Mouse (Mus musculus) limb, embryonic 11.5 days (tissue): ENCODE measurements around the gene Retsat. TPM values are rescaled to one million over a fixed set of nuclear protein-coding genes. Genes with fewer than 3 reads are reported as not detected.

Experiments used
- ATAC-seq: fragments of 200-750 bp; cut with Nextera tagmentation; 2 replicates; pipeline ENCODE4 v1.8.0; 2017; ENCODE audit warnings: low read depth; ENCODE audit not compliant: insufficient number of reproducible peaks, low FRiP score, low TSS enrichment
- DNase-seq: peaks from one replicate; pipeline ENCODE4 v3.0.0-alpha.2; 2015; ENCODE audit warnings: low spot score
- H3K27ac ChIP-seq: fragments of 300-500 bp; sonication (generic); replicated peaks from 2 replicates; pipeline ENCODE4 v1.5.1; 2014; ENCODE audit warnings: low read depth, mild to moderate bottlenecking, low read length
- H3K27me3 ChIP-seq: fragments of 300-500 bp; sonication (generic); 2 replicates; pipeline ENCODE4 v1.6.1; 2014; ENCODE audit warnings: mild to moderate bottlenecking, low read length, mixed read lengths; ENCODE audit not compliant: control insufficient read depth, insufficient read depth
- H3K36me3 ChIP-seq: fragments of 300-500 bp; sonication (generic); 2 replicates; pipeline ENCODE4 v1.6.1; 2014; ENCODE audit warnings: mild to moderate bottlenecking, low read length, moderate library complexity, mixed read lengths; ENCODE audit not compliant: control insufficient read depth, insufficient read depth
- H3K4me1 ChIP-seq: fragments of 300-500 bp; sonication (generic); 2 replicates; pipeline ENCODE4 v1.6.1; 2014; ENCODE audit warnings: low read length, mixed read lengths; ENCODE audit not compliant: control insufficient read depth, insufficient read depth
- H3K4me2 ChIP-seq: fragments of 300-500 bp; sonication (generic); 2 replicates; pipeline ENCODE4 v1.6.1; 2014; ENCODE audit warnings: low read depth, mild to moderate bottlenecking, moderate library complexity; ENCODE audit not compliant: severe bottlenecking
- H3K4me3 ChIP-seq: fragments of 300-500 bp; sonication (generic); 2 replicates; pipeline ENCODE4 v1.5.1; 2014; ENCODE audit warnings: low read depth, low read length
- H3K9ac ChIP-seq: fragments of 300-500 bp; sonication (generic); 2 replicates; pipeline ENCODE4 v1.6.1; 2014; ENCODE audit warnings: mild to moderate bottlenecking, low read length
- H3K9me3 ChIP-seq: fragments of 300-500 bp; sonication (generic); 2 replicates; pipeline ENCODE4 v1.6.1; 2016; ENCODE audit warnings: low read length; ENCODE audit not compliant: control insufficient read depth
- WGBS: fragments of 180-500 bp; shearing (Covaris S2); extraction: QIAGEN DNeasy Blood & Tissue Kit; methylation state at CpG from one replicate; pipeline ENCODE4 v1.1.7; 2014; 5-methylcytosine and 5-hydroxymethylcytosine counted together
- polyA plus RNA-seq: library from polyadenylated mRNA; unstranded; fragments of >200 nt; fragmentation: Nextera tagmentation; extraction: Ambion mirVana; gene quantifications from 2 replicates; pipeline ENCODE4 v1.2.1, GENCODE M21; 2014

The Retsat gene
- 10.5 and 11.2 TPM in 2 replicates for polyA plus RNA-seq

DNA sequence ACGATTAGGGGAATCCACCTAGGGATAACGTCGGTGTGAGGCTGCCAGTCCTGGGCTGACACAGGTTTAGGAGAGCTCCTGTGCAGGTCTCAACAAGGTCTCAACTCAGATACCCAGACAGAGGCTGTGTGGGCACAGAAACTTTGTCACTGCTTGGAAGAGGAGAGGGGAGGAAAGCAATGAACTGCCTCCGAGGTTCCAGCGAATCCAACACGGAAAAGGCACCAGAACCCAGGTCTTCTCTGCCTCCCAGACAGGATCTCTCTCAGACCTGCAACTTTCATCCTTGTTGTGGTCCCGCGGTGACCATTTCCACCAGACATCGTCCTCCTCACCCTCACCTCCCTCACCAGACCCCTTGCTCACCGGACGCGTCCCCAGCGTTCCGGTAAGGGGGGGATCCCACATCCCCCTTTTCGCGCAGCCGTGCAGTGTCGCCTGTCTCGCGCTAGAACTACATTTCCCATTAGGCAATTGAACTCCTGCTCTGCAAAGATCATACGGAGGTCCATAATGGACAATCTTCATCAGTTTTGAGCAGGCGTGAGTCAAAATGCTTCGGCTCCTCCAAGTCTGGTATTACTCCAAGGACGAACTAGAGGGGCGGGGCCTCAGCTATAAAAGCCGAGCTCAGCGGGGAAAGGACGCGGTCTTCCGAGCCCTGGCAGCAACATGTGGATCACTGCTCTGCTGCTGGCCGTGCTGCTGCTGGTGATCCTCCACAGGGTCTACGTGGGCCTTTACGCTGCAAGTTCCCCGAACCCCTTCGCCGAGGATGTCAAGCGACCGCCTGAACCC lies at the start of gene Retsat, which contains the start of gene Elmod3:
TSS of gene Retsat (plus strand) at position 520 of the 798 bp plus-strand sequence.
TSS of gene Elmod3 (minus strand) at position 458 of the 798 bp plus-strand sequence.
- ATAC-seq (peak; percentile 87), DNase-seq (peak; percentile 93)
- Histone ChIP-seq H3K36me3 (no peaks in the 10 kb centered on the region), H3K4me1 (peaks cover 5% of the 10 kb centered on the region; the same call in 1 of the 2 replicates), H3K4me3 (peak within 1 kb of the TSS; percentile 51), H3K27me3 (no peaks in the 10 kb centered on the region), H3K9ac (peak within 1 kb of the TSS; percentile 66), H3K9me3 (no peaks in the 10 kb centered on the region), H3K4me2 (peak within 1 kb of the TSS; percentile 65), H3K27ac (no peak within 1 kb of the TSS)
- 1% methylated on average over 38 of the region's 38 CpGs for WGBS

DNA sequence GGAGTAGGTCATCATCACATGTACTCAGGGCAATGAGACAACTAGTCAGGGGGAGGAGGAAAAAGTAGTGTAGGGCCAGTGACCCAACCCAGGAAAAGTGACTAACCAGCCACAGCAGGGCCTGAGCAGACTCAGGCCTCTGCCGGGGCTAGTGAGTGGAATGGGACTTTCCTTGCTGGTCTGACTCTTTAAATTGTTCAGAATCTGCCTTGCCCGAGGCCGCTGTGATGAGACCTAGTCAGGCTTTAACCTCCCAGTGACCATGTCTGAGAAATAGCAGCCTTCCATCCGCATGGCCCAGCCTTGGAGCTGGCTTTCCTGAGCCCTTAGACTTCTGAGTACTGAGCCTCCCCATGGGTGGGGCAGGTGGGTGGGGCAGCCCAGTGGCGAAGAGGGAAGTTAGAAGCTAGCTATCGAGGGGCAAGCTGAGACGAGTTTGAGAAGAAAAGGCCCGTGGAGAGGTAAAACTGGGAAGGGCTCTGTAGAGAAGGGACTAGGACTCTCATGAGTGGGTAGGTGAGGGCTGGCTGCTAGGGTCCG lies 49.2 kb upstream of the Retsat start:
- Histone ChIP-seq H3K4me2 (no peak overlapping the region), H3K4me1 (peaks cover 10% of the 10 kb centered on the region; the same call in 1 of the 2 replicates), H3K27me3 (no peaks in the 10 kb centered on the region), H3K4me3 (no peak overlapping the region), H3K9me3 (no peaks in the 10 kb centered on the region; the same call in 1 of the 2 replicates), H3K27ac (no peak overlapping the region; the same call in 1 of the 2 replicates), H3K9ac (no peak overlapping the region), H3K36me3 (no peaks in the 10 kb centered on the region)
- WGBS, result 59% methylated on average over 9 of the region's 9 CpGs
- DNase-seq (no peak), ATAC-seq (no peak)

DNA sequence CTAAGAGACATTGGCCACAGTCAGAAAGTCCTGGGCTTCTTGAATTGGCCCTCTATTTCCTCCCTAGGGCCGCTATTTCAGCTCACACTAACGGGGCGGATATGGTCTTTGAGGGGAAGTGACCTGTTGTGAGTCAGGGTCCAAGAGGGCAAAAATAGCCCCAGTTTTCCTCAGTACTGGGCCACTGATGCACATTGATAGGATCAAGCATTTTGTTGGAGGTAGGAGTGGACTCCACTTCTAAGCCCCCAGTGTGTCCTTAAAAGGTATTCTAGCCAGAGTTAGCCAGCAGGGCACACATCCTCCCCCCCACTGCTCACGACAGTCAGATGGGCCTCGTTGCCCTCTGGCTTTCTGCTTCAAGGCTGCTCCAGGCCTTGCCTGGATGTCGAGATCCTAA lies 48.2 kb upstream of the Retsat start:
- Histone ChIP-seq H3K4me3 (no peak overlapping the region), H3K9me3 (no peaks in the 10 kb centered on the region; the same call in 1 of the 2 replicates), H3K4me1 (peaks cover 10% of the 10 kb centered on the region; the same call in 1 of the 2 replicates), H3K27me3 (no peaks in the 10 kb centered on the region), H3K27ac (no peak overlapping the region), H3K9ac (no peak overlapping the region), H3K36me3 (no peaks in the 10 kb centered on the region), H3K4me2 (no peak overlapping the region)
- ATAC-seq, result no peak
- WGBS, result 60% methylated on average over 6 of the region's 6 CpGs
- no peak for DNase-seq

DNA sequence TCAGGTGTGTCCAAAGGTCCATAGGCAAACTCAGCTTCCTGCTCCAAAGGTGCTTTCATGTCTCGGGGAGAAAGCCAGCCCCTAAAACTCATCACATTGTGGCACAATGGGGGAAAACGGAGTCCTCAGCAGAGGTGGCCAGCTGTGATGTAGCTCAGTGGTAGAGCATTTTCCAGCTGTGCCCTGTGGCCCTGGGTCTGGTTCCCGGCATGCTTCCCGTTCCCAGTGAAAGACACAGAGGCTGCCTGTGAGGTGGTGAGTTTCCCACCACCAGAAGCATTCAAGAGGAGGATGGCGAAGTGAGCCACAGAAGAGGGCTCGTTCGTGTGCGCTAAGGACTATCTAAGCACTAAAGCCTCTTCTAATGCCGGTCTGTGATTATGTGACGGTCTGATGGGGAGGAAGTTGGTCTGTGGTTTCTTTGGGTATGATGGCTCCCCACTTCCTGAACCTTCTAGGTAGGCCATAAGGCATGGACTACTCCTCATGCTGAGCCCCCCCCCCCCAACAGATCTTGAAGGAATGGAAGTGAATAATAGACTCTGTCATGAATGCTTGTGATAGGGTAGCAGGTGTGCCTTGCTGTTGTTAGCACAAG lies 47.7 kb upstream of the Retsat start:
- no peak for DNase-seq
- Histone ChIP-seq H3K27me3 (no peaks in the 10 kb centered on the region), H3K9me3 (no peaks in the 10 kb centered on the region; the same call in 1 of the 2 replicates), H3K4me3 (no peak overlapping the region), H3K9ac (no peak overlapping the region), H3K27ac (no peak overlapping the region), H3K36me3 (no peaks in the 10 kb centered on the region), H3K4me1 (peaks cover 10% of the 10 kb centered on the region; the same call in 1 of the 2 replicates), H3K4me2 (no peak overlapping the region)
- 85% methylated on average over 10 of the region's 10 CpGs for WGBS
- no peak for ATAC-seq

DNA sequence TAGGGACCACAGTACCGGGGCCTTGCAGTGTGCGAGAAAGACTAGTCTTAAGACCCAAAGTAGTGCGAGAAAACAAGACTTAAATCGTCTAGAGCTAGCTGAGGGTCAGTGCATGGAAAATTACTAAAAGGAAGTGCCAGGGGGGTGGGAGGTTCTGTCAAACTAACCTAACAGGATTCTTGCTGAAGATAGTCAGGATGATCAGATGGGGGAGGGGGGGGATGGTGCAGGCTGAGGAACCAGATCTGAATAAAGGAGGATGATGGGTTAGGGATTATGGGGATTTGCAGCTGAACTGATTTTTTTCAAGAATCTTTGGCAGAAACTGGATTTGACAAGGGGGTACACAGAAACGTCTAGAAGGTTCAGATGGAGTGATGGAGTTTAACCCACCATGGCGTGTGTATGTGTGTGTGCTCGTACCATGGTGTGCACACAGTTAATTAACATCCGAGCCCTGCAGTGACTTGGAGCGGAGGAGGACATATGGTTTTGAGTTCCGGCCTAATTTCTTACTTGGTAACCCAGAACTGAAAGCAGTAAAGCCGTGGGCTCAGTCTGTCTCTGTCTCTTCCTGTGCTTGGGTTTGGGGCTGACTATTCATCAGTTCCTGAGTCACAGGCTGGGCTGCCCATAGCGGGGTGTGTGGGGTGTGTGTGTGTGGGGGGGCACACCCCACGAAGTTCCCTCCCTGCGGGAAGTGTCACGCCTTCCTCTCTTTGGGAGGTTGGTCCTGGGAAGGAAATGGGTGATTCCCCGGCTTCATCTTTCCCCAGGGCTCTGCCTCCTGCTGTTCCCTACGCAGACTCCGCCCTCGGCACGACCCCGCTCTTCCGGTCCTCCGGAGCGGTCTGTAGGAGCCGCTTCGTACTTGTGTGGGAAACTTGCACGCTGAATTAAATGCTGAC lies 45.9 kb upstream of the Retsat start:
- Histone ChIP-seq H3K9ac (peak overlapping the region; percentile 59), H3K9me3 (no peaks in the 10 kb centered on the region), H3K4me3 (peak overlapping the region; percentile 32), H3K27me3 (no peaks in the 10 kb centered on the region), H3K4me1 (peaks cover 10% of the 10 kb centered on the region; the same call in 1 of the 2 replicates), H3K36me3 (no peaks in the 10 kb centered on the region), H3K4me2 (peak overlapping the region; percentile 70), H3K27ac (peak overlapping the region; percentile 75)
- peak; percentile 73 for ATAC-seq
- 10% methylated on average over 27 of the region's 27 CpGs for WGBS
- peak; percentile 79 for DNase-seq

DNA sequence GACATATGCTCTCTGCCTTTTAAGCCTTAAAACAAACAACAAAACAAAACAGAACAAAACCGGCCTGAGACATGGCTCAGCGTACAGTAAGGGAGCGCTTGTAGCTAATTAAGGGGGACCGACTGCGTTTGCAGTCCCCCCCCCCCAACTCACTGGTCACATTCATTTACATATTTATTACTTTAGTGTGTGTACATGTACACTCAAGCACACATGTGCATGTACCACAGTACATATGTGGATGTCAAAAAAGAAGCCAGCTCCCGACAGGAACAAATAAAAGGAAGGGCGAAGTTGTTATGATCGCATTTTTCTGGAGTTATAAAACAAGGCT lies 45.2 kb upstream of the Retsat start:
- H3K4me2 ChIP-seq, result peak overlapping the region; percentile 70
- DNase-seq, result no peak
- no peaks in the 10 kb centered on the region for H3K36me3 ChIP-seq
- peak overlapping the region; percentile 75 for H3K27ac ChIP-seq
- 0 out of 2 replicates have a peak, but pooled peaks have one; percentile 36 for ATAC-seq
- peak overlapping the region; percentile 32 for H3K4me3 ChIP-seq
- H3K27me3 ChIP-seq, result no peaks in the 10 kb centered on the region
- H3K9me3 ChIP-seq, result no peaks in the 10 kb centered on the region
- WGBS, result 17% methylated on average over 8 of the region's 8 CpGs
- H3K9ac ChIP-seq, result peak overlapping the region; percentile 59
- H3K4me1 ChIP-seq, result peaks cover 10% of the 10 kb centered on the region; the same call in 1 of the 2 replicates

DNA sequence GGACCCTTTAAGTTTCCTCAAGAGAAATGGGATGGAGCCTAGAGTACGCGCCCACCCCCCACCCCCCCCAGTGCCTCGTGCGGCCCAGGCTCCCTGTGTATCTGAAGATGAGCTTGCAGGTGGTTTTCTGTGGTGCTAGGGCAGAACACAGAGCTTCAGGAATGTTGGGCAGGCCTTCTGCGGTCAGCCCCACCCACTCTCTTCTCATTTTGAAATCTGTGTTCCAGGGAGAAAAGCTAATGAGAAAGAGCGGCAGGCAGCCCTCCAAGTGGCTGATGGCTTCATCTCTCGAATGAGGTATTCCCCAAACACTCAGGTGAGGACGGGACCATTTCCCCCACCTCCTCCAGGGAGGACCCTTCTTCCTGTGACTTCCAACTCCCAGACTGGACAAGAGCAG lies 37.5 kb upstream of the Retsat start:
- H3K4me3 ChIP-seq, result no peak overlapping the region
- H3K36me3 ChIP-seq, result no peaks in the 10 kb centered on the region
- H3K9ac ChIP-seq, result no peak overlapping the region
- H3K27me3 ChIP-seq, result no peaks in the 10 kb centered on the region
- no peak overlapping the region for H3K27ac ChIP-seq
- 0 out of 2 replicates have a peak, but pooled peaks cover 8% of the 10 kb centered on the region for H3K4me1 ChIP-seq
- no peak overlapping the region for H3K4me2 ChIP-seq
- DNase-seq, result no peak
- no peaks in the 10 kb centered on the region for H3K9me3 ChIP-seq
- WGBS, result 78% methylated on average over 8 of the region's 8 CpGs
- ATAC-seq, result no peak
